Mouse (Mus musculus): ENCODE data around the gene Cflar.
A peak's percentile ranks its signal among the peaks of the same experiment; 100 is the strongest.
"Not testable (repeated sequence)": the region's sequence is repeated elsewhere in the genome, so short reads cannot be mapped to it uniquely, and the experiment has no call there.

The Cflar gene

GRCm38 (mm10) chr1:58727747-58728589, 16.7 kb downstream of the Cflar start:
- DNase-seq (ENCODE audit: low spot score in 2 of 2) = no peak

- no peak for DNase-seq (ENCODE audit: low spot score in 2 of 2)
Observed at GRCm38 (mm10) chr1:58728590-58728868, 17.2 kb downstream of the Cflar start.

- DNase-seq (ENCODE audit: low spot score in 2 of 2) = no peak
Observed at GRCm38 (mm10) chr1:58733636-58734035, 22.3 kb downstream of the Cflar start.

DNA sequence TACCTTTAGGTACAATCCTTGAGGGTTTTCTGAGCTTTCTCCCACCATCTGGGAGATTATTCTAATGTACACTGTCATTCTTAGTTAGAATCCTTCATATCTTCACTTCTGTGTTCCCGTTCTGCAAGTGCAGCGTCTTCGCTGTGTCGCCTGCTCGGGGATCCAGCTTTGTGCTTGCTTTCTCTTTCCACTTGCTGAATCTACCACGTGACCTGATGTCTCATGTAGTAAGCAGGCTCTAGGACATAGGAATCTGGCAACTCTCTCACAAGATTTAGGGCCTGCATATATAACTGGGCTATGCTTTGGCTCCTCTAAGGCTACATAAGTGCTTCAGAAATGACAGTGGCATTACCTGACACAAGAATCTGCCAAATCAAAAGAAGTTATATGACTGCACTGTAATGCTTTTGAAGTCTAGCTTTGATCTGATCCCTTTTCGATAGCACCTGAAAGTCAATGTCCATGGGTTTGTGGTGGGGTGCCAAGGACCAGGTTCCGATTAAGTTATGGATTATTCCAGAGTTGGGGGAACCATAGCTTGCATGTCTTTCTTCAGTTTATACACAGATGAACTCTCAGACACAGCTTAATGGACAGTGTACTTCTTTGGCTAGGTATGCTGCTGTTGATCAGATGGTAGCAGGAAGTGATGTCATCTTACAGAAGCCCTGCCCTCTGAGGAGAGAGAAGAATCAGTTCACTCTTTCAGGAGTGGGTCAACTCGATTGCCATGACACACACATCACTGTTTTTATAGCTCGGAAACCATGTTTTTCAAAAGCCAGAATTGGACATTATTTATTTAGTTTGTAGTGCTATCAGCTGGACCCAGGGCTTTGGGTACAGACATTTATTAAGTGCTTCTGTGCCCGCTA, 23.0 kb downstream of the Cflar start:
- no peak for DNase-seq (ENCODE audit: low spot score in 2 of 2)

DNA sequence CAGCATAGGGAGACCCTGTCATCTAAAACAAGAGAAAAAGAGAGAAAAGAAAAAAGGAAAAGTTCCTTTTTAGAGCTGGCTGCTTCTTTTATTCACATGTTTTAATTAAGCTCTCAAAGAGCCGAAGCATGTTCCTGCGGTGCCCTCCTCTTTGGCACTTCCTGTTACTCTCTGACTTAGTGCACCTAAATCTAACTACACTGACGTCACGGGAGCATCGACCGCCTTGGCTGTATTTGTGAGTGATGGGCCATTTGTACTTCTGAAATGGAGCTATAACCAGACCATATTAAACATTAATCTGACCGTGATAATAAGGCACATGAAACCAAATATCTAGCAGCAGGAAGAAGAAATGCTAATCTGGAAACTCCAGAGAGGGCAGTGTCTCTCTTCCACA, 24.7 kb downstream of the Cflar start:
- DNase-seq (ENCODE audit: low spot score in 2 of 2) = no peak

DNA sequence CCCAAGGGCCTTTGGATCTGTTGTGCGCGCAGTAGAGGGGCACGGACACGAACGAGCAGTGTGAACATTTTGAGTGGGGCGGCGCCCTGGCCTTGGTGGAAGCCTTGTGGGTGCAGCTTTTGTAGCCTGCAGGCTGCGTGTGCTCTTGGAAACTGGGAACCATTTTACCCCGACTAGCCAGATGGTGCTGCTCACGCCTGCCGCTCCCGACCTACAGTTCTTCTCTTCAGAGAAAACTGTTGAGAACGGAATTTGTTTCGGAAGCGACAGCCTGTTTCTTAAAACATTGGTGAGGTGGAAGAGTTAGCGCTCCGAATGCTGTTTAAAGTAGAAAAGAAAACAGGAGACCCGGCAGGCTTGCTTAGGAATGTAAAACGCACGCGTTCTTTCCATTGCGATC, 25.7 kb downstream of the Cflar start:
- no peak for DNase-seq (ENCODE audit: low spot score in 2 of 2)

DNA sequence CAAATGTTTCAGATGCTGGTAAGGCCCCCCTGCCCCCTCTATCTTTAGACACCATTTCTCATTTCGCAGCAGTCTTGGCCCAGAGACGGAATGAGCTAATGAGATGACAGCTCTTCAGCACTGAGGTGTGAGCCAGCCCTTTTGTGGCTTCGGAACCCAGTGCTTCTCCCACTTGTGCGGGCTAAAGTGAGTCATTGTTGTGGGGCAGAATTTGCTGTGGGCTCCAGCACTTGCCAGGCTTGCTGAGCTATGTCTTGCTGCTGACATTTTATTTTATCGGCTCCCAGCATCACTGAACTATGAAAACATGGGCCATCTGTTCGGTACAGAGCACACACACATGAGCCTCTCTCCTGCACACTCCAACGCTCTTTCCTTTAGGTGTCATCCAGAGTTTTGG, 28.2 kb downstream of the Cflar start:
- DNase-seq (ENCODE audit: low spot score in 2 of 2) = no peak

DNA sequence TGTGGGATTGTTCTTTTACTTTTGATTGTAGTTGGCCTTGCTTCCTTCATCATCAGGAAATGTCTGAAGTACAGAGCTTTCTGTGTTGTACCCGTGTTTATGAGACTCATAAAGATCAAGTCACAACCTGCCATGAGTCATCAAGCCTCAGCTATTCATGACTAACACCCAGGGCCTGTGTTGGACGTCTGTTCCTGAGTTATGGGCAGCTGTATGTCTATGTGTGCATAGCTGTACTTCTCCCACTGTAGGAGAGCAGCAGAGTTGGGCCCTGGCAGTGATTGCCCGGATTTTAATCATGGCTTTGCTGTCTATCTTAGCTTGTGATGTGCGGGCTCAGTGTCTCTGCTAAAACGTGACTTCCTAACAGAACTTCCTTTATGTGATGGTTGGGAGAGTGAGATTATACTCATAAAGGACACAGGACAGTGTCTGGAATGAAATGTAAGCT, 31.3 kb downstream of the Cflar start:
- DNase-seq (ENCODE audit: low spot score in 2 of 2) = no peak

- no peak for DNase-seq (ENCODE audit: low spot score in 2 of 2)
Observed at GRCm38 (mm10) chr1:58743252-58743651, 31.9 kb downstream of the Cflar start.

GRCm38 (mm10) chr1:58744645-58745044, 33.3 kb downstream of the Cflar start:
- DNase-seq (ENCODE audit: low spot score in 2 of 2) = no peak

GRCm38 (mm10) chr1:58746880-58747279, 35.6 kb downstream of the Cflar start:
- DNase-seq (ENCODE audit: low spot score in 2 of 2) = peak in 1 of 2 experiments; percentile 41

GRCm38 (mm10) chr1:58759451-58759850, 48.1 kb downstream of the Cflar start:
- DNase-seq (ENCODE audit: low spot score in 2 of 2) = no peak

GRCm38 (mm10) chr1:58760581-58760980, 49.3 kb downstream of the Cflar start:
- DNase-seq (ENCODE audit: low spot score in 2 of 2) = no peak

DNA sequence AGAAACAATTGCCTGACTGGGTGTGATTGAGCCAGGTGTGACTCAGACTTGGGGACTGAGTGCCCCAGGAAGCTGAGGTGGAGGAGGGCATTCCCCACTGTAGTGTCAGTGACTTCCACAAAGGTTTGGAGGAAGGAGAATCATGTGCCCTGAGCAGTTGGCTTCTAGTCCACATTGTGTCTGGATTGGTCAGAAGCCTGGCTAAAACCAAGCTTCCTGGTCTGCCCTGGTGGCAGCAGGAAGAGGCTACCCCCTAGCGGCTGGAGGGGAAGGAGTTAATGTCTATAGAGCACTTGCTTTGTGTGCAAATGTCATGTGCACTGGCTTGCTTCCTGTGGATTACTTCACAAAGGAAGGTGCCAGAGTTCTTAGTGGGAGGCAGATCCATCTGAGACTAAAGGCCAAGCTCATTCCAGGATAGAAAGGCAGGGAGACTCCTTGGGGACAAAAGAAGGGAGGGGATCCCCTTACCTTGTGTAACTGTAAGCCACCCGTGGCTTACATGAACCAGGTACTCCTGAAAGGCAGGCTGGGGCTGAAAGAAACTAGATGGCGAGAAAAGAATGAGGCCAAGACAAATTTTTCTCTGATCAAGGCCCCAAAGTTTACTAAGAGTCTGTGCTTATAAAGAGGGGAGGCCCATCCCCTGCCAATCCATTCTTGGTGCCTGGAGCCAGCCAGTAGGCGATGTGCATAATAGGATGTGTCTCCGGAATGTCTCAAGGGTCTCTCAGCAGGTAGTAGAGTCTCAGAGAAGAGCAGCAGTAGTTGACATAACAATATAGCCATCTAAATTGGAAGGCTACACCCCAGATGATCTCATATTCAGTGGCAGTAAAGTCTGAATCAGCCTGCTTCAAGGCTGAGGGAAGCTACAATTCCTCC, 50.3 kb downstream of the Cflar start:
- not testable (repeated sequence) for DNase-seq (ENCODE audit: low spot score in 2 of 2)

DNA sequence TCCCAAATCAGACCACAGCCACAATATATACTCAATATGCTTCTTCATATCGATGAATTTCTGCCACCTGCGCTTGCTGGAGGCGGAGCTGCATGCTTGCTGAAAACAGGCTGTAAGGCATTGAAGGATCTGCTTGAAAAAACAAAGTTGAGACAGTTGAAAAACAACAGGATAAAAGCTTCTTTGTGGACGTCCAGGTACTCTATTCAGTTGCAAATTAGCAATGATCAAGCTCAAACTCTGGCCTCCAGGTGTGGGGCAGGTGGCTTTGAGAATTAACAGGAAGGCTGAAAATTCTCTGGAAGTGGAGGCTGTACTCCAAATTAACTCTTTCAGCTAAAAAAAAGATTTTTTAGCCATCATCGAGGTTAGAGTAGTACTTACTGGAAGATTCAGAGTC, 51.3 kb downstream of the Cflar start:
- DNase-seq (ENCODE audit: low spot score in 2 of 2) = no peak

DNA sequence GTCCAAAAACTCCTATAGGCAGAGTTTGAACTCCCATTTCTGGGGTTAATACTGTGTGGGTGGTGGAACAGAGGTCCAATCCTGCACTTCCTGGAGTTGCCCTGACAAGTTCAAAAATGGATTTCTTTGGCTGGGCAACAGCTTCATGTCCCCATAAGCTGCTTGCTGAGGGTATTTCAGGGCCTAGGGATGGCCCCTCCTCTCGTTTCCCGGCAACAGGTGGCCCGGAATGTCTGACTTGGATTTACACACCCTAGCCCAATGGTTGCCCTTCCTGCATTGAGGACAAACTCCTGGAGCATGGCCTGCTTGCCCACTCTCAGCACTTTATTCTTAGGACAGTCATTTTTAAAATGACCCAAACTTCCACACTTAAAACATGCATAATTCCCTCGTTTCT, 55.1 kb downstream of the Cflar start:
- DNase-seq (ENCODE audit: low spot score in 2 of 2) = not testable (repeated sequence)

- DNase-seq (ENCODE audit: low spot score in 2 of 2) = no peak
Observed at GRCm38 (mm10) chr1:58769136-58769535, 57.8 kb downstream of the Cflar start.

DNA sequence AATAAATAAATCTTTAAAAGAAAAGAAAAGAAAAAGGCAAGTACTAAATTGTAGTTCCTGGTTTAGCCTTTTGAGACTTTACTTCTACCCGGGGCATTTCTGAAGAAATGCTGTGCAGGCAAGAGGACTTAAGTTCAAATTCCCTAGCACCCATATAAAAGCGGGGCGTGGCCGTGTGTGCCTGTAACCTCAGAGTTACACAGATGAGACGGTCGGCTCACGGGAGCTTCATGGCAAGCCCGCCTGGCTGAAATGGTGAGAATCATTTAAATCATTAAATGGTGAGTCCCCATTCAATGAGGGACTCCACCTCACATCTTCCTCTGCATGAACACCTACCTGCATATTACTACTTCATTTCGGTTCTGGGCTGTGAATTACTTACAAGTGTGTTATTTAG, 58.4 kb downstream of the Cflar start:
- DNase-seq (ENCODE audit: low spot score in 2 of 2) = no peak

DNA sequence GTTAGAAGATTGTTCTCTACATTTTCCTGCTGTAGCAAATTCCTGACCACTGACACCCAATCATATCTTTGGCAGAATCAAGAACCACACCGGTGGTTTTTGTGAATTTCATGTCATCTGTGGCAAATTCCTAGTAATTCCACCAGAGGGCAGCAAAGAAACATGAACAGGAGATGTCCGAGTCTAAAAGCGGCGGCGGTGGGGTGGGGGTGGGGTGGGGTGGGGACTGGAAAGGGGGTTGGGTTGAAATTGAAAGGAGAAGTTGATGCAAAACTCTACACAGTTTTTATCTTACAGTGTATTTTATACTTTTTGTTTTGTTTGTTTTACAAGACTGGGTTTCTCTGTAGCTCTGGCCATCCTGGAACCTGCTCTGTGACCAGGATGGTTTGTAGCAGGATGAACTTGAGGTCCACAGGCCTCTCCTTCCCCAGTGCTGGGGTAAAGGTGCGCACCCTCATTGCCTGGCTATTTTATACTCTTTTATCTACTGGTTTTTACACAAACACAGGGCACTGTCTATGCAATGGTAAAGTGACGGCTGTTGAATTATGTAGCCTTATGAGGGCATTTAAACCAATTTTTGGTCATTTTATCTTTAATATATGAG, 58.9 kb downstream of the Cflar start:
- peak in 1 of 2 experiments; percentile 52 for DNase-seq (ENCODE audit: low spot score in 2 of 2)

DNA sequence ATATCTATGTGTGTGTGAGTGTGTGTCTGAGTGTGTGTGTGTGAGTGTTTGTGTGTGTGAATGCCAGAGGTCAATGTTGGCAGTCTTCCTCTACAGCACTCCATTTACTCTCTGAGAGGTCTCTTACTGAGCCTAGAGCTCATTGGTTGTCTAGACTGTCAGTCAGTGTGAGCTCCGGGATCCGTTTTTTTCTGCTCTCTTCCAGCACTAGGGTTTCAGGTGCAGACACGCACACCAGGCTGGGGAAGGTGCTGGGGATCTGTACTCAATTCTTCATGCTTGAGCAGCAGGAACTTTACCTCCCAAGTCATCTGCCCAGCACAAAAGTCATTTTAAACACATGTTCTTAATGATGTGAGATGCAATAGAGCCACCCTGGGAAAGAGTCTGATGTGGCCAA, 60.8 kb downstream of the Cflar start:
- DNase-seq (ENCODE audit: low spot score in 2 of 2) = no peak

GRCm38 (mm10) chr1:58773280-58773679, 62.0 kb downstream of the Cflar start:
- no peak for DNase-seq (ENCODE audit: low spot score in 2 of 2)

DNA sequence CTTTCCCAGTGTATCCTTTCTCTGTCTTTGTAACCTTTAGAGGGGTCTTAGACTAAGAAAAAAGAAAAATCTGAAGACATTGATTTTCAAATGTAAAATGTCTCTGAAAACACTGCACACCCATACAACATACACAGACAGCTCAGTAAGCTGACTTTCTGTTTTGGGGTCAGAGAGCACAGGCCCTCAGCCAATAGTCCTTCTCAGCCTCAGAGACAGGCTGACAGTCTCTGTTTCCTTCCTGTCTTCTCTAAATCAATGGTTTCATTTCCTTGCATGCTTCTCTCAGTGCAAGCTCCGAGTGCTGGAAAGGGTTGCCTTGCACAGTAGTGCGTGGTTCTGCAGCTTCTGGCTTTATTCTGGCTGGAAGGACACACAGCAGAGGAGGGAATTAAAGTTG, 62.6 kb downstream of the Cflar start:
- no peak for DNase-seq (ENCODE audit: low spot score in 2 of 2)

Data from cerebellum, postnatal 4 days (tissue).